ENCODE assay signal across 26 mouse cellular contexts in genomic region chr4:108096345-108096744, GRCm38 (mm10). TPM values are rescaled to one million over a fixed set of nuclear protein-coding genes. Genes with fewer than 3 reads are reported as not detected.
DNase-seq lines count a peak whose midpoint lies in the region; ATAC-seq and TF ChIP-seq lines count a peak whose summit lies in the region.
"Had no signal": no experiment of that assay in that cellular context is flagged by ENCODE, and none has a peak within 500 bp of the region (broad histone marks: within the 10 kb centered on the region; RNA-seq: fewer than 3 reads in every experiment).

Podn (minus strand) TSS chr4:108096445.

- H3K9ac ChIP-seq in forebrain, postnatal 0 days: no peak within 1 kb of the TSS
- H3K9ac ChIP-seq: embryonic facial prominence, embryonic 15.5 days; forebrain, embryonic 15.5 days; heart, embryonic 15.5 days; hindbrain, embryonic 13.5 days; liver, embryonic 14.5 days; midbrain, embryonic 15.5 days; neural tube, embryonic 12.5 days had no signal

- H3K27me3 ChIP-seq in small intestine, adult 2 months (ENCODE audit: control insufficient read depth, insufficient read depth, low read length): no peaks in the 10 kb centered on the region
- H3K27me3 ChIP-seq in forebrain, postnatal 0 days (ENCODE audit: insufficient read depth, low read length): no peaks in the 10 kb centered on the region
- H3K27me3 ChIP-seq: CH12.LX; embryonic facial prominence, embryonic 15.5 days; forebrain, embryonic 15.5 days; heart, embryonic 15.5 days; hindbrain, embryonic 13.5 days; midbrain, embryonic 15.5 days; neural tube, embryonic 12.5 days; Patski had no signal

- H3K9me3 ChIP-seq in forebrain, postnatal 0 days (ENCODE audit: low read length): no peaks in the 10 kb centered on the region
- H3K9me3 ChIP-seq: embryonic facial prominence, embryonic 15.5 days; forebrain, embryonic 15.5 days; G1E; heart, embryonic 15.5 days; hindbrain, embryonic 13.5 days; midbrain, embryonic 15.5 days; neural tube, embryonic 12.5 days had no signal

- no peak for TF ChIP-seq CTCF in lung, adult 2 months (IDR thresholded peaks at IDR 0.05; ENCODE audit: insufficient read depth, low read length)
- TF ChIP-seq CTCF in small intestine, adult 2 months (IDR thresholded peaks at IDR 0.05; ENCODE audit: extremely low read depth, insufficient read length, insufficient replicate concordance, low read depth, low read length): no peak
- no peak for TF ChIP-seq CTCF in forebrain, postnatal 0 days (IDR thresholded peaks at IDR 0.05; ENCODE audit: low read depth)

- no peaks in the 10 kb centered on the region for H3K4me1 ChIP-seq in lung, adult 2 months (ENCODE audit: control insufficient read depth, insufficient read depth, low read length)
- H3K4me1 ChIP-seq in small intestine, adult 2 months (ENCODE audit: control insufficient read depth, insufficient read depth, insufficient read length, low read length): no peaks in the 10 kb centered on the region
- no peaks in the 10 kb centered on the region for H3K4me1 ChIP-seq in forebrain, postnatal 0 days (ENCODE audit: insufficient read depth)
- H3K4me1 ChIP-seq: embryonic facial prominence, embryonic 15.5 days; forebrain, embryonic 15.5 days; heart, embryonic 15.5 days; hindbrain, embryonic 13.5 days; midbrain, embryonic 15.5 days; neural tube, embryonic 12.5 days had no signal

- TF ChIP-seq POLR2A in lung, adult 2 months (IDR thresholded peaks at IDR 0.05; ENCODE audit: borderline replicate concordance, extremely low read depth, low read depth, low read length): no peak
- TF ChIP-seq POLR2A in small intestine, adult 2 months (IDR thresholded peaks at IDR 0.05; ENCODE audit: low read depth, low read length): no peak

- ATAC-seq in forebrain, postnatal 0 days: no peak
- ATAC-seq: forebrain, embryonic 15.5 days; inflammation-experienced regulatory T-cells, adult 6 months; midbrain, embryonic 15.5 days; Patski had no signal

- peaks cover 18% of the 10 kb centered on the region for H3K36me3 ChIP-seq in small intestine, adult 2 months (ENCODE audit: control insufficient read depth, insufficient read depth, low read length)
- H3K36me3 ChIP-seq in forebrain, postnatal 0 days (ENCODE audit: insufficient read depth): peaks cover 7% of the 10 kb centered on the region; the same call in 1 of the 2 replicates
- H3K36me3 ChIP-seq: embryonic facial prominence, embryonic 15.5 days; neural tube, embryonic 12.5 days had no signal

- WGBS in lung, adult 2 months: 84% methylated on average over 4 of the region's 4 CpGs
- WGBS in small intestine, adult 2 months: 86% methylated on average over 4 of the region's 4 CpGs
- 83% methylated on average over 4 of the region's 4 CpGs for WGBS in forebrain, postnatal 0 days

- H3K4me2 ChIP-seq in forebrain, postnatal 0 days (ENCODE audit: low read depth): no peak within 1 kb of the TSS
- H3K4me2 ChIP-seq: embryonic facial prominence, embryonic 15.5 days; forebrain, embryonic 15.5 days; heart, embryonic 15.5 days; hindbrain, embryonic 13.5 days; midbrain, embryonic 15.5 days; neural tube, embryonic 12.5 days had no signal

- no peak for DNase-seq in heart, adult 8-10 months (ENCODE audit: low spot score)
- no peak for DNase-seq in heart, postnatal 4 days
- DNase-seq in lung, adult 2 months: no peak
- no peak for DNase-seq in lung, postnatal 36 days
- no peak for DNase-seq in gonadal fat pad, adult 2 months (ENCODE audit: low read depth)
- no peak for DNase-seq in forebrain, postnatal 0 days
- DNase-seq: B cell, adult 2 months; cerebellum, adult 18-20 months; gastrocnemius, postnatal 10 days; kidney, postnatal 14 days; right cerebral cortex, postnatal 14 days; spleen, adult 18-20 months had no signal

- H3K4me3 ChIP-seq in lung, adult 2 months (replicated peaks; ENCODE audit: extremely low read depth, low read depth, low read length): no peak within 1 kb of the TSS
- no peak within 1 kb of the TSS for H3K4me3 ChIP-seq in small intestine, adult 2 months (ENCODE audit: low read depth, low read length)
- no peak within 1 kb of the TSS for H3K4me3 ChIP-seq in forebrain, postnatal 0 days (ENCODE audit: low read depth, low read length)
- H3K4me3 ChIP-seq: embryonic facial prominence, embryonic 15.5 days; forebrain, embryonic 15.5 days; heart, embryonic 15.5 days; hindbrain, embryonic 13.5 days; left cerebral cortex, adult 2 months; midbrain, embryonic 15.5 days; neural tube, embryonic 12.5 days had no signal

- H3K27ac ChIP-seq in small intestine, adult 2 months (ENCODE audit: insufficient read depth, low read depth, low read length): no peak within 1 kb of the TSS
- no peak within 1 kb of the TSS for H3K27ac ChIP-seq in forebrain, postnatal 0 days (ENCODE audit: low read depth, low read length)
- H3K27ac ChIP-seq: embryonic facial prominence, embryonic 15.5 days; forebrain, embryonic 15.5 days; heart, embryonic 15.5 days; hindbrain, embryonic 13.5 days; left cerebral cortex, adult 2 months; liver, embryonic 14.5 days; macrophage; midbrain, embryonic 15.5 days; neural tube, embryonic 12.5 days had no signal

RNA-seq across cellular contexts. Expression of gene Podn, which starts in this region (rescaled TPM):
- total RNA-seq in heart, adult 8-10 months (2022): 10 to 100 TPM; 16.0 to 26.0 (median 19.9) TPM
- total RNA-seq in heart, postnatal 4 days (2021): 10 to 100 TPM in 1 of 2 experiments, 1 to 10 TPM in 1; 10.0 to 10.8 TPM
- 56.1 and 59.8 TPM in 2 replicates for polyA plus RNA-seq in lung, adult 2 months (2012; rRNA removed)
- 48.5 and 74.4 TPM in 2 replicates for polyA plus RNA-seq in gonadal fat pad, adult 2 months (2012; rRNA removed)
- polyA plus RNA-seq in small intestine, adult 2 months (2012; rRNA removed): 26.7 and 150 TPM in 2 replicates
- total RNA-seq in forebrain, postnatal 0 days (2014; rRNA removed): 2.4 and 2.5 TPM in 2 replicates
- 0.59 and 1.1 TPM in 2 replicates for polyA plus RNA-seq in forebrain, postnatal 0 days (2015; fragmentation: Nextera tagmentation; extraction: Ambion mirVana)
- total RNA-seq: G1E had no signal
- polyA plus RNA-seq: G1E; inflammation-experienced regulatory T-cells, adult 6 months; macrophage had no signal

Comparison
In these comparisons a context has a peak if more than half of its experiments do, and no peak if none do; other contexts are left out.
1. RNA of gene Podn (polyA plus RNA-seq): 26.7 to 150 TPM in small intestine, adult 2 months, 56.1 to 59.8 TPM in lung, adult 2 months and 48.5 to 74.4 TPM in gonadal fat pad, adult 2 months; 0.59 to 1.1 TPM in forebrain, postnatal 0 days; every median in the first group is over 10 times any median in the second.